Mouse (Mus musculus) adrenal gland, postnatal 4 days (tissue): Measurements from ENCODE around the gene Afg3l1. TPM values are rescaled to one million over a fixed set of nuclear protein-coding genes. Genes with fewer than 3 reads are reported as not detected.
"Not testable (repeated sequence)": the region's sequence is repeated elsewhere in the genome, so short reads cannot be mapped to it uniquely, and the experiment has no call there.

Source experiments
- DNase-seq, 2 experiments: peaks; one replicate each; pipeline ENCODE4 v3.0.0; 2021 to 2022; ENCODE audit warnings: low spot score in 2 of 2, mixed read lengths in 2 of 2
- long read RNA-seq, 2 experiments: library from polyadenylated mRNA; stranded (forward); transcript quantifications; one replicate each; pipeline ENCODE4 v2.0.0; 2021
- total RNA-seq, 2 experiments: library from RNA; stranded (reverse); gene quantifications; 2 replicates each; pipeline ENCODE4 v1.2.3; 2021

Afg3l1 gene
- 10 to 100 TPM; 59.9 to 61.8 TPM for total RNA-seq
- long read RNA-seq, experiment 1, full-length matches to known transcripts: 101 of 122 reads
- long read RNA-seq, experiment 1, partial matches to known transcripts: 10 of 122 reads
- long read RNA-seq, experiment 1, other reads (novel, unspliced or antisense): 11 of 122 reads
- long read RNA-seq, experiment 2, full-length matches to known transcripts: 193 of 228 reads
- long read RNA-seq, experiment 2, partial matches to known transcripts: 15 of 228 reads
- long read RNA-seq, experiment 2, other reads (novel, unspliced or antisense): 20 of 228 reads

- peak; percentile 87 to 92 for DNase-seq
Measured at GRCm38 (mm10) chr8:123477737-123478258, at the start of gene Afg3l1. Gene Afg3l1 (plus strand): TSS chr8:123477903.

- no peak for DNase-seq
Measured at GRCm38 (mm10) chr8:123428343-123428893, 49.3 kb upstream of the Afg3l1 start.

- no peak for DNase-seq
Measured at GRCm38 (mm10) chr8:123428939-123429721, 48.6 kb upstream of the Afg3l1 start.

GRCm38 (mm10) chr8:123429722-123430013, 48.0 kb upstream of the Afg3l1 start:
- not testable (repeated sequence) for DNase-seq

GRCm38 (mm10) chr8:123430936-123431335, 46.8 kb upstream of the Afg3l1 start:
- not testable (repeated sequence) for DNase-seq

- DNase-seq: no peak
Measured at GRCm38 (mm10) chr8:123431616-123432365, 45.9 kb upstream of the Afg3l1 start.

GRCm38 (mm10) chr8:123432381-123432780, 45.3 kb upstream of the Afg3l1 start:
- DNase-seq: no peak

GRCm38 (mm10) chr8:123433241-123433974, 44.3 kb upstream of the Afg3l1 start:
- DNase-seq: not testable (repeated sequence)

- no peak for DNase-seq
Measured at GRCm38 (mm10) chr8:123441788-123442187, 35.9 kb upstream of the Afg3l1 start.

- no peak for DNase-seq
Measured at GRCm38 (mm10) chr8:123442351-123442750, 35.4 kb upstream of the Afg3l1 start.

- DNase-seq: peak; percentile 82 to 89
Measured at GRCm38 (mm10) chr8:123442871-123443575, 34.7 kb upstream of the Afg3l1 start.

GRCm38 (mm10) chr8:123443576-123443921, 34.2 kb upstream of the Afg3l1 start:
- DNase-seq: no peak

GRCm38 (mm10) chr8:123444131-123444530, 33.6 kb upstream of the Afg3l1 start:
- no peak for DNase-seq

GRCm38 (mm10) chr8:123445981-123446380, 31.7 kb upstream of the Afg3l1 start:
- DNase-seq: no peak

GRCm38 (mm10) chr8:123446799-123447198, 30.9 kb upstream of the Afg3l1 start:
- DNase-seq: no peak

- no peak for DNase-seq
Measured at GRCm38 (mm10) chr8:123450783-123451182, 26.9 kb upstream of the Afg3l1 start.

GRCm38 (mm10) chr8:123451747-123452146, 26.0 kb upstream of the Afg3l1 start:
- DNase-seq: not testable (repeated sequence)

- no peak for DNase-seq
Measured at GRCm38 (mm10) chr8:123452149-123452548, 25.6 kb upstream of the Afg3l1 start.

GRCm38 (mm10) chr8:123453291-123453690, 24.4 kb upstream of the Afg3l1 start:
- no peak for DNase-seq

GRCm38 (mm10) chr8:123453951-123454350, 23.8 kb upstream of the Afg3l1 start:
- no peak for DNase-seq
